Mouse (Mus musculus) embryonic facial prominence, embryonic 15.5 days (tissue): ENCODE results near the gene Kcna6. TPM values are rescaled to one million over a fixed set of nuclear protein-coding genes. Genes with fewer than 3 reads are reported as not detected.

Source experiments
- ATAC-seq: fragments of 200-750 bp; cut with Nextera tagmentation; 2 replicates; pipeline ENCODE4 v1.8.0; 2017; ENCODE audit warnings: low read depth, moderate TSS enrichment; ENCODE audit not compliant: insufficient number of reproducible peaks, low FRiP score, low TSS enrichment
- H3K27ac ChIP-seq: fragments of 300-500 bp; sonication (generic); replicated peaks from 2 replicates; pipeline ENCODE4 v1.5.1; 2015; ENCODE audit warnings: mild to moderate bottlenecking, inconsistent platforms
- H3K27me3 ChIP-seq: fragments of 300-500 bp; sonication (generic); 2 replicates; pipeline ENCODE4 v1.6.1; 2015; ENCODE audit warnings: inconsistent platforms
- H3K36me3 ChIP-seq: fragments of 300-500 bp; sonication (generic); 2 replicates; pipeline ENCODE4 v1.6.1; 2015; ENCODE audit warnings: mild to moderate bottlenecking, inconsistent platforms
- H3K4me1 ChIP-seq: fragments of 300-500 bp; sonication (generic); 2 replicates; pipeline ENCODE4 v1.6.1; 2015; ENCODE audit warnings: inconsistent platforms
- H3K4me2 ChIP-seq: fragments of 300-500 bp; sonication (generic); replicated peaks from 2 replicates; pipeline ENCODE4 v1.6.1; 2015; ENCODE audit warnings: mild to moderate bottlenecking, inconsistent platforms
- H3K4me3 ChIP-seq: fragments of 300-500 bp; sonication (generic); replicated peaks from 2 replicates; pipeline ENCODE4 v1.5.1; 2015; ENCODE audit warnings: mild to moderate bottlenecking, inconsistent platforms
- H3K9ac ChIP-seq: fragments of 300-500 bp; sonication (generic); 2 replicates; pipeline ENCODE4 v1.6.1; 2015; ENCODE audit warnings: inconsistent platforms
- H3K9me3 ChIP-seq: fragments of 300-500 bp; sonication (generic); replicated peaks from 2 replicates; pipeline ENCODE4 v1.6.1; 2016; ENCODE audit warnings: inconsistent platforms
- WGBS: fragments of 180-500 bp; shearing (Covaris S2); methylation state at CpG from one replicate; pipeline ENCODE4 v1.1.7; 2015; 5-methylcytosine and 5-hydroxymethylcytosine counted together
- polyA plus RNA-seq: library from polyadenylated mRNA; unstranded; fragments of >200 nt; fragmentation: Nextera tagmentation; extraction: Ambion mirVana; gene quantifications from 2 replicates; pipeline ENCODE4 v1.2.1, GENCODE M21; 2015

Gene Kcna6
- polyA plus RNA-seq, 1 experiment from 2014 or later = 7.8 TPM

DNA sequence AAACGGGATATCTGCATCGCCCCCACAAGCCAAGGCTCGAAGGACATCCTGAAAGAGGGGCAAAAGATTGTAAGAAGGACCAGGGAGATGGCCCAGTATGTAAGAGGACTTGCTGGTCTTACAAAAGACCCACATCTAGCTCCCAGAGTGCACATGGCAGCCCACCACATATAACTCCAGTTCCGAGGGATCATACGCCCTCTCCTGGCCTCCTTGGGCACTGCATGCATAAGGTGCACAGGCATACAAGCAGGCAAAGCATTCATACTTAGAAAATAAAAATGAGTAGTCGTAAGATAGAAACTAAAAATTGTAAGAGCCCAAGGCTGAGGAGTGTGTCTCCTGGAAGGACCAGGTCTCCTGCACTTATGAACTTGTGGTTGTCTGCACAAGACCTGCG, 61.5 kb downstream of the Kcna6 start:
- H3K9ac ChIP-seq = no peak overlapping the region
- no peak overlapping the region for H3K27ac ChIP-seq
- 68% methylated on average over 7 of the region's 7 CpGs for WGBS
- H3K36me3 ChIP-seq = no peaks in the 10 kb centered on the region
- no peaks in the 10 kb centered on the region for H3K9me3 ChIP-seq
- no peak overlapping the region for H3K4me2 ChIP-seq
- H3K4me1 ChIP-seq = no peaks in the 10 kb centered on the region
- no peak for ATAC-seq
- no peak overlapping the region for H3K4me3 ChIP-seq
- H3K27me3 ChIP-seq = no peaks in the 10 kb centered on the region

GRCm38 (mm10) chr6:126667001-126667400, 73.5 kb downstream of the Kcna6 start:
- no peak overlapping the region for H3K27ac ChIP-seq
- no peaks in the 10 kb centered on the region for H3K4me1 ChIP-seq
- H3K4me2 ChIP-seq = no peak overlapping the region
- ATAC-seq = no peak
- no peak overlapping the region for H3K4me3 ChIP-seq
- peaks cover 5% of the 10 kb centered on the region; the same call in 1 of the 2 replicates for H3K27me3 ChIP-seq
- H3K9me3 ChIP-seq = no peaks in the 10 kb centered on the region
- H3K9ac ChIP-seq = no peak overlapping the region
- no peaks in the 10 kb centered on the region for H3K36me3 ChIP-seq
- WGBS = 85% methylated on average over 5 of the region's 5 CpGs

DNA sequence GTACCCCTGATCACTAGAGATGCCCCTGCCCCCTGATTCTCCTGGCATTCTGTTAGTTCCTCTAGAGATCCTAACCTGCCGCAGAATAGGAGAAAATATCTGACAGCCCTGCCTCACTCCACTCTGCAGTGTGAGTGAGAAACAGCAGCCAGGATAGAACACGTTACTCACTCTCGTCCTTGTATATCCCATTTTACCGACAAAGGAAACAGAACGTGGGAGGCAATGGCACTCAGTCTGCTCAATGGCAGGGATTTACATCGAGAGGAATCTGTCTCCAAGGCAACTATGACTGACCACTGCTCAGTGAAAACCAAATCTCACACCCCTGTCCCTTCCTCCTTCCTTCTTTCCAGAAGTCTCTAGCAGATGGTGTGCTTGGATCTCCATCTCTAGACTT, 74.4 kb downstream of the Kcna6 start:
- Histone ChIP-seq H3K27me3 (peaks cover 5% of the 10 kb centered on the region; the same call in 1 of the 2 replicates), H3K4me1 (no peaks in the 10 kb centered on the region), H3K9me3 (no peaks in the 10 kb centered on the region), H3K4me3 (no peak overlapping the region), H3K27ac (no peak overlapping the region), H3K4me2 (no peak overlapping the region), H3K36me3 (no peaks in the 10 kb centered on the region), H3K9ac (no peak overlapping the region)
- no peak for ATAC-seq
- WGBS = 57% methylated on average over 6 of the region's 6 CpGs

- H3K9me3 ChIP-seq = no peaks in the 10 kb centered on the region
- H3K4me3 ChIP-seq = no peak overlapping the region
- peaks cover 5% of the 10 kb centered on the region; the same call in 1 of the 2 replicates for H3K27me3 ChIP-seq
- no peak for ATAC-seq
- H3K27ac ChIP-seq = no peak overlapping the region
- H3K4me2 ChIP-seq = no peak overlapping the region
- WGBS = 71% methylated on average over 3 of the region's 3 CpGs
- H3K4me1 ChIP-seq = no peaks in the 10 kb centered on the region
- no peak overlapping the region for H3K9ac ChIP-seq
- H3K36me3 ChIP-seq = no peaks in the 10 kb centered on the region
Measured at GRCm38 (mm10) chr6:126664569-126664968, 75.9 kb downstream of the Kcna6 start.

Other genes starting within 250 kb of the Kcna6 start
- gene Kcna5, start 205.3 kb downstream of the Kcna6 start, polyA plus RNA-seq = 7.7 and 8.6 TPM in 2 replicates
- 4.2 and 4.9 TPM in 2 replicates for gene Kcna1, start 94.3 kb downstream of the Kcna6 start, polyA plus RNA-seq
- 165 TPM in 2 replicates for gene Ndufa9, start 108.5 kb upstream of the Kcna6 start, polyA plus RNA-seq
- gene Akap3, start 112.4 kb upstream of the Kcna6 start, polyA plus RNA-seq = 0.08 and 0.09 TPM in 2 replicates
- 0.62 and 1.2 TPM in 2 replicates for gene Dyrk4, start 181.2 kb upstream of the Kcna6 start, polyA plus RNA-seq
- 47.2 and 47.4 TPM in 2 replicates for gene Rad51ap1, start 198.9 kb upstream of the Kcna6 start, polyA plus RNA-seq
- gene D6Wsu163e, start 199.3 kb upstream of the Kcna6 start, polyA plus RNA-seq = 17.1 and 19.2 TPM in 2 replicates